Mouse (Mus musculus) E14TG2a.4 (cell line): Measurements from ENCODE around the gene Dtd2.

ENCODE experiments used
- H3K27me3 ChIP-seq: 2 replicates; pipeline ENCODE4 v1.6.1; 2014; ENCODE audit warnings: low read length, control low read depth; ENCODE audit not compliant: insufficient read depth
- H3K36me3 ChIP-seq: 2 replicates; pipeline ENCODE4 v1.6.1; 2014; ENCODE audit warnings: low read length, control low read depth; ENCODE audit not compliant: insufficient read depth
- H3K4me1 ChIP-seq: replicated peaks from 2 replicates; pipeline ENCODE4 v1.6.1; 2014; ENCODE audit warnings: low read depth, low read length, control low read depth
- H3K4me3 ChIP-seq: replicated peaks from 2 replicates; pipeline ENCODE4 v1.5.1; 2014; ENCODE audit warnings: mild to moderate bottlenecking, low read length
- H3K9me3 ChIP-seq: 2 replicates; pipeline ENCODE4 v1.6.1; 2014; ENCODE audit warnings: low read length, control low read depth
- CTCF ChIP-seq: conservative IDR thresholded peaks from 2 replicates; pipeline ENCODE4 v1.5.1; 2014; ENCODE audit warnings: low read length
- NANOG ChIP-seq: IDR thresholded peaks from 2 replicates; pipeline ENCODE4 v1.6.1; 2014; ENCODE audit warnings: borderline replicate concordance, low read length, mixed read lengths
- POU5F1 ChIP-seq: IDR thresholded peaks from 2 replicates; pipeline ENCODE4 v1.6.1; 2014; ENCODE audit warnings: low read length, borderline replicate concordance

Dtd2 gene

DNA sequence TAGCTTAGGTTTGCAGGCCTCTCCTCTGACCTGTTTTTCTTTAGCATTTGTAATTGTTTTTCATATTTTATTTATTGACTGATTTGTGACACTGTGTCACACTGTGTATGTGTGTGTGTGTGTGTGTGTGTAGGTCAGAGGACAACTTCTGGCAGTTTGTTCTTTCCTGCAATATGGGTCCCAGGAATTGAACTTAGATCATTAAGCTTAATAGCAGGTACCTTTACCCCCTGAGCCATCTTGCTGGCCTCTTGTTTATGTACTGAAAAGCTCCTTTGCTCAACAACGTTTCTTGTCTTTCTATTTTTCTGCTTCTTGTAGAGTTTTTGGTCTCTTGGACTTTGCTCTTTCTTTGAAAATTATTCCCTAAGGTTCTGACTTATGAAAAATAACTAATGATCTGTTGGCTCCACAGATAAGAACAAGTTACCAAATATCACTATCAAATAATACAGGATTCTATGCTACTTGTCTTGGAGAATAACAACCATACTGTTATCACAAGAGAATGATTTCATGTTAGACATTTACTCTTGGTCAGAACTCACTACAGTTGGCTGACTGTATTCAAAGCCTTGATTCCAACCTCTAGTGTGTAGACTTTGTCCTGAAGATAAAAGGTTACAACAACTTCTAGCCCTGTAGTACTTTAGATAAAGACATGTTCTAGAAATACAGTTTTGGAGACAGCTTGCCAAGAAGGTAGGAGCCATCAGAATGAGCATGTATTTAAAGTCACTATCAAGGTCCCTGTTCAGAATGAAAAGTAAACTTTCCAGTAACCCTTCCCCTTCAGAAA, 10.4 kb downstream of the Dtd2 start:
- H3K27me3 ChIP-seq = no peaks in the 10 kb centered on the region
- H3K4me3 ChIP-seq = no peak overlapping the region
- no peaks in the 10 kb centered on the region for H3K9me3 ChIP-seq
- TF ChIP-seq CTCF (no peak), NANOG (no peak), POU5F1 (no peak)
- peaks cover 7% of the 10 kb centered on the region for H3K4me1 ChIP-seq
- peaks cover 56% of the 10 kb centered on the region for H3K36me3 ChIP-seq

DNA sequence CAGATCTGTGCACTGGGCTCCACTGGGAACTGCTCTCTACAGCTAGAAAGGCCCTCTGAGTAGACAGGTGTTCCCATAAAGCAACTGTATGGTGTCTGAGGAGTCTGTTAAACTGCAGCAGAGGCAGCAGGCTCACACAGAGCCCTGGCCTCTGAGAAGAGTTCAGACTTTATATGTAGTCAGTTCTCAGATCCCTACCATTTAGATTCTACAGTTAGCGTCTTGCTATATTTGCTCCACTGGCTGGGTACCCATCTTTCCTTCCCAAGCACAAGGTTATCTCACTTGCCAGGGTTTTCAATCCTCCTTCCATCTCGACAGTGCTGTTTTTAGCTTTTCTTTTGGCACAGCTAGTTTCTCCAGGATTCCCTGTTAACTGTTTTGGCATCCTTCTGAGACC, 15.7 kb downstream of the Dtd2 start:
- H3K4me1 ChIP-seq = no peaks in the 10 kb centered on the region; the same call in 1 of the 2 replicates
- no peak for TF ChIP-seq NANOG
- TF ChIP-seq CTCF = no peak
- TF ChIP-seq POU5F1 = no peak

DNA sequence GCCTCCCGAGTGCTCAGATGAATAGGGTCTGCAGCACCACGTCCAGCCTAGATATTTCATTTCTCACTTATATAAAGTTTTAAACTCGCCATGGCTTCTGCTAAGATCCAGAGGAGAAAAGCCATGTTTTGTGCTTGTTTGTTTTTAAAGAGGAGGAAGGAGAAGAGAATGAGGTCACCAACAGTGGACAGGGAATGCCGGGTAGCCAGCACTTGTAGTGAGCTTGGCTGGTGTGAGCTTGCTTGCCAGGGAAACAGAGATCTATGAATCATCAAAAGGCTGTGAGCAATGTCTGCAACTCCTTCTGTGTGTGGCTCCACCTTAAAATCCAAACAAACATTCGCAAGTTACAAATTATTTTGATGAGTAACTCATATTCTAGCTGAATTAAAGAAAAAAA, 17.8 kb downstream of the Dtd2 start:
- no peaks in the 10 kb centered on the region; the same call in 1 of the 2 replicates for H3K4me1 ChIP-seq
- TF ChIP-seq CTCF (no peak), NANOG (no peak), POU5F1 (no peak)
- no peaks in the 10 kb centered on the region; the same call in 1 of the 2 replicates for H3K9me3 ChIP-seq
- H3K4me3 ChIP-seq = no peak overlapping the region
- no peaks in the 10 kb centered on the region; the same call in 1 of the 2 replicates for H3K27me3 ChIP-seq
- H3K36me3 ChIP-seq = peaks cover under 1% of the 10 kb centered on the region; the same call in 1 of the 2 replicates

More for the DNA sequence above, 15.7 kb downstream of the Dtd2 start:
- Histone ChIP-seq H3K36me3 (peaks cover 14% of the 10 kb centered on the region), H3K27me3 (no peaks in the 10 kb centered on the region; the same call in 1 of the 2 replicates), H3K9me3 (no peaks in the 10 kb centered on the region), H3K4me3 (no peak overlapping the region)

DNA sequence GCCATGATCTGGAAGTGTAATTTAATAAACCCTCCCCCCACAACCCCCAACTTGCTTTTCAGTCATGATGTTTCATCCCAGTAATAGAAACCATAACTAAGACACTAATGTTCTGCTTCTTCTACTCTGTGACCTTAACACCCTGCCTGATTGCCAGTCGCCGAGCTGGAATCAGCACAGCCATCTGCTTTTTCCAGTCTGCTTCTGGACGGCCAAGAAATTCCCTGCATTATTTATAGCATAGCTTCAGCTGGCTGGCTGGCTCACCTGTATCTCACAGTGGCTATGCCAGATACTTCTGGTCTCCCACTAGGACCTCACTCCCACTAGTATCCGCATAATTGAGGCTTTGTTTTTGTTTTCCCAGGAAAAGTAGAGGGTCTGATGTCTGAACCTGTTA, 20.5 kb downstream of the Dtd2 start:
- Histone ChIP-seq H3K36me3 (no peaks in the 10 kb centered on the region), H3K4me3 (no peak overlapping the region), H3K27me3 (no peaks in the 10 kb centered on the region; the same call in 1 of the 2 replicates), H3K9me3 (no peaks in the 10 kb centered on the region; the same call in 1 of the 2 replicates), H3K4me1 (peaks cover 5% of the 10 kb centered on the region)
- no peak for TF ChIP-seq NANOG

DNA sequence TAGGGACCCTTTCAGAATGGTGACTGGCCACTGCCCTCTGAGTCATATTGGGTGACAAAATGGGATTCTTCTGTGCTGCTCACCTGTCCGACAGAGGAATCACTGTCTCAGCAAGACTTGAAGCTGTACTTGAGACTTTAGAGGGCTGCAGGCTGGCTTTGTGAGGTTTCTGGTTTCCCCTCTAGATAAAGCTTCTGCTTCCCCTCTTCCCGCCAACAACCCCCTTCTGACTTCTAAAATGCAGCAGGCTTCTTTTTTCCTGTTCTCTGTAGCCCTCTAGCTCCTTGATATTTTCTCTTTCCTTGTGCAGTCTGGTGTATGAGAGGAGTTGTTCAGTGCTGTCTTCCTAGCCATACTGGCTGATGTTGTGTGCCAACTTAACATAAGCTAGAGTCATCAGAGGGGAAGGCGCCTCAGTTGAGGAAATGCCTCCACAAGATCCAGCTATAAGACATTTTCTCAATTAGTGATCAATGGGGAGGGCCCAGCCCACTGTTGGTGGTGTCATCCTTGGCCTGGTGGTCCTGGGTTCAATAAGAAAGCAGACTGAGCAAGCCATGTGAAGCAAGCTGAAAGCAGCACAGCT, 21.0 kb downstream of the Dtd2 start:
- no peaks in the 10 kb centered on the region for H3K36me3 ChIP-seq
- no peaks in the 10 kb centered on the region; the same call in 1 of the 2 replicates for H3K9me3 ChIP-seq
- no peaks in the 10 kb centered on the region for H3K27me3 ChIP-seq
- no peak overlapping the region for H3K4me3 ChIP-seq
- peaks cover 5% of the 10 kb centered on the region for H3K4me1 ChIP-seq
- TF ChIP-seq POU5F1 (no peak), NANOG (no peak), CTCF (no peak)

DNA sequence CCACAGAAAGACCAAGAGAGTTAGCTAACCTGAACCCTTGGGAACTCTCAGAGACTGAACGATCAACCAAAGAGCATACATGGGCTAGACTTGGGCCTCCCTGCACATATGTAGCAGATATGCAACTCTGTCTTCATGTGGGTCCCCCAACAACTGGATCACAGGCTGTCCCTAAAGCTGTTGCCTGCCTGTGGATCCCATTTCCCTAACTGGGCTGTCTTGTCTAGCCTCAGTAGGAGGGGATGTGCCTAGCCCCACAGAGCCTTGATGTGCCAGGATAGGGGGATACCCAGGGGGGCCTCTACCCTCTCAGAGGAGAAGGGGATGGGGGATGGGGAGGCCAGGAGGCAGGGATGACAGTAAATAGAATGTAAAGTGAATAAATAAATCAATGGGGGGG, 22.7 kb downstream of the Dtd2 start:
- TF ChIP-seq POU5F1 (no peak), CTCF (no peak), NANOG (no peak)
- Histone ChIP-seq H3K4me1 (peaks cover 5% of the 10 kb centered on the region), H3K4me3 (no peak overlapping the region), H3K27me3 (no peaks in the 10 kb centered on the region), H3K36me3 (no peaks in the 10 kb centered on the region), H3K9me3 (no peaks in the 10 kb centered on the region; the same call in 1 of the 2 replicates)

DNA sequence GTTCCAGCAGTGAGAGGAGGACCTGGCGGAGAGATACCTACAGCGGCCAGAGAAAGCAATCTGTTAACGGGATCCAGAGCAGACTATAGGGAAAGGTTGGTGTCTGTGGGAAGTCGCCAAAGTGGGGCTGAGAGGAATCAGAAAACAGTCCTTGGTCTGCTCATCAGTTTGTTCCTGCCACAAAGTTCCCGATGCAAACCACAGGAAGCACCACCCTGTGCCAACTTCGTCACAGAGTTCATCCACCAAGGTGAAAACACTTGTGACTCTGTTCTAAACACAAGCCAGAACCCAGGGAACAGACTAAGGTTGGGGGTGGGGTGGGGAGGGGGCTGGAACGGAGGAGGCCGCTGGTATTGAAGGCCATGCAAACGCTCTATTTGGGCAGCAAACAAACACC, 29.8 kb downstream of the Dtd2 start:
- Histone ChIP-seq H3K36me3 (no peaks in the 10 kb centered on the region), H3K27me3 (no peaks in the 10 kb centered on the region), H3K4me1 (peaks cover 24% of the 10 kb centered on the region), H3K9me3 (peaks cover 6% of the 10 kb centered on the region; the same call in 1 of the 2 replicates), H3K4me3 (peak overlapping the region; percentile 60)
- TF ChIP-seq NANOG (no peak), POU5F1 (no peak), CTCF (no peak)

DNA sequence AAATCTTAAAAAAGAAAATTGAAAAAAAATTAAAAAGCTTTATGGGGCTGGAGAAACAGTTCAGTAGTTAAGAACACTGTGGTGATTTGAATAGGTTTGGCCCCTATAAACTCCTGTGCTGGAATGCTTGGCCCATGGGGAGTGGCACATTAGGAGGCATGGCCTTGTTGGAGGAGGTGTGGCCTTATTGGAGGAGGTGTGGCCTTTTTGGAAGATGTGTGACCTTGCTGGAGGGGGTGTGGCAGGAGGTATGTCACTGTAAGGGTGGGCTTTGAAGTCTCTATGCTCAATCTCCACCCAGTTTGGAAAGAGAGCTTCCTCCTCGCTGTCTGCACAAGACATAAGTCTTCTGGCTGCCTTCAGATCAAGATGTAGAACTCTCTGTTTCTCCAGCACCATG, 31.9 kb downstream of the Dtd2 start:
- no peak overlapping the region for H3K4me3 ChIP-seq
- H3K4me1 ChIP-seq = peaks cover 28% of the 10 kb centered on the region
- H3K9me3 ChIP-seq = peaks cover 6% of the 10 kb centered on the region; the same call in 1 of the 2 replicates
- H3K27me3 ChIP-seq = no peaks in the 10 kb centered on the region
- H3K36me3 ChIP-seq = no peaks in the 10 kb centered on the region
- TF ChIP-seq CTCF (no peak), NANOG (no peak)

DNA sequence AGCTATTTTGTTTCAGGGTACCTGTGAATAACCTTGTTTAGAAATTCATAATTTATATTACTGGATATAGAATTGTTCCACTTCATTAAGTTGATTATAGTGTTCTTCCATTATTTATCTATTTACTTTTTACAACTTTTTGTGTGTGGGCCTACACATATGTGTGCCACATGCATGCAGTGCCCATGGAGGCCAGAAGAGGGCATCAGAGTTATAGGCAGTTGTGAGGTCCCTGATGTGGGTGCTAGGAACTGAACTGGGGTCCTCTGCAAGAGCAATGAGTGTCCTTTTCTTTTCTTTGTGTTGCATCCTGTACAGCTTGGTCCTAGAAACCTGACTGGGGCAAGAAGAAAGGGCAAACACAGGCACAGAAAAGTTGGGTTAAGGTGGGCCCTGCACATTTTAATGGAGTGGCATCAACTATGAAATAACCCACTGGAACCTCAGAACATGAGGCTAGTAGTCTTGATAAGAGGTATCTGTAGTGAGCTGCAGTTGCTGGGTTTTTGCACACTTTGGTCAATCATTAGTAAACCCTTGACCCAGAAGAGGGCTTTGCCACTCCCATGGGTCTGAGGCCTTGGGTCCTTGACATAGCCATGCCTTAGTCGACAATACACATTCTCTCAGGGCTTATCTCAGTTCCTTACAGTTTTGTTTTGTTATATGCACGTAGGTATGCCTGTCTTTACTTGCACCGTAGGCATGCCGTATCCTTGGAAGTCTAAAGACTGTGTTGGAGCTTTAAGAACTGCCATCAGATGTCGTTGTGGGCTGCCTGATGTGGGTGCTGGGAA, 33.8 kb downstream of the Dtd2 start:
- TF ChIP-seq CTCF (peak; percentile 59), POU5F1 (no peak), NANOG (no peak)
- H3K9me3 ChIP-seq = peaks cover 6% of the 10 kb centered on the region; the same call in 1 of the 2 replicates
- H3K4me3 ChIP-seq = no peak overlapping the region
- H3K27me3 ChIP-seq = no peaks in the 10 kb centered on the region
- H3K4me1 ChIP-seq = peaks cover 31% of the 10 kb centered on the region
- no peaks in the 10 kb centered on the region for H3K36me3 ChIP-seq
